Mouse (Mus musculus): ENCODE data around the gene Flnb. TPM values are rescaled to one million over a fixed set of nuclear protein-coding genes. Genes with fewer than 3 reads are reported as not detected.

Gene Flnb
- polyA plus RNA-seq, 1 experiment from 2014 or later = 26.8 TPM

- no peaks in the 10 kb centered on the region for H3K27me3 ChIP-seq (replicated peaks; ENCODE audit: control insufficient read depth, insufficient read depth, low read length)
- no peak overlapping the region for H3K4me2 ChIP-seq (ENCODE audit: low read length)
- no peak for ATAC-seq (replicated peaks; ENCODE audit: low FRiP score, low TSS enrichment, low read depth)
- no peak for DNase-seq (ENCODE audit: low spot score)
- no peaks in the 10 kb centered on the region for H3K9me3 ChIP-seq (ENCODE audit: control insufficient read depth, low read length)
- H3K27ac ChIP-seq (ENCODE audit: low read depth) = no peak overlapping the region
- H3K9ac ChIP-seq (ENCODE audit: low read length) = no peak overlapping the region
- no peak overlapping the region for H3K4me3 ChIP-seq (ENCODE audit: low read depth, low read length)
- WGBS = 91% methylated on average over 2 of the region's 2 CpGs
- H3K4me1 ChIP-seq (replicated peaks; ENCODE audit: control insufficient read depth, insufficient read depth, low read length) = peaks cover 12% of the 10 kb centered on the region
- no peaks in the 10 kb centered on the region; the same call in 1 of the 2 replicates for H3K36me3 ChIP-seq (ENCODE audit: control insufficient read depth, insufficient read depth, low read length)
Measured at GRCm38 (mm10) chr14:7862226-7862625, 44.5 kb downstream of the Flnb start.

GRCm38 (mm10) chr14:7863199-7863598 is 45.4 kb downstream of the Flnb start:
- Histone ChIP-seq H3K9ac (ENCODE audit: low read length) (no peak overlapping the region), H3K36me3 (ENCODE audit: control insufficient read depth, insufficient read depth, low read length) (peaks cover 5% of the 10 kb centered on the region; the same call in 1 of the 2 replicates), H3K27me3 (replicated peaks; ENCODE audit: control insufficient read depth, insufficient read depth, low read length) (no peaks in the 10 kb centered on the region), H3K9me3 (ENCODE audit: control insufficient read depth, low read length) (no peaks in the 10 kb centered on the region), H3K4me2 (ENCODE audit: low read length) (no peak overlapping the region), H3K4me3 (ENCODE audit: low read depth, low read length) (no peak overlapping the region), H3K4me1 (replicated peaks; ENCODE audit: control insufficient read depth, insufficient read depth, low read length) (peaks cover 12% of the 10 kb centered on the region), H3K27ac (ENCODE audit: low read depth) (0 out of 2 replicates have a peak overlapping the region, but pooled peaks have one; percentile 9)
- no peak for DNase-seq (ENCODE audit: low spot score)
- WGBS = 82% methylated on average over 5 of the region's 5 CpGs
- no peak for ATAC-seq (replicated peaks; ENCODE audit: low FRiP score, low TSS enrichment, low read depth)

- ATAC-seq (replicated peaks; ENCODE audit: low FRiP score, low TSS enrichment, low read depth) (peak; percentile 59; the same call in 1 of the 2 replicates), DNase-seq (ENCODE audit: low spot score) (no peak)
- Histone ChIP-seq H3K4me2 (ENCODE audit: low read length) (0 out of 2 replicates have a peak overlapping the region, but pooled peaks have one; percentile 13), H3K27ac (ENCODE audit: low read depth) (peak overlapping the region; percentile 9; the same call in 1 of the 2 replicates), H3K36me3 (ENCODE audit: control insufficient read depth, insufficient read depth, low read length) (peaks cover 11% of the 10 kb centered on the region; the same call in 1 of the 2 replicates), H3K27me3 (replicated peaks; ENCODE audit: control insufficient read depth, insufficient read depth, low read length) (no peaks in the 10 kb centered on the region), H3K9me3 (ENCODE audit: control insufficient read depth, low read length) (no peaks in the 10 kb centered on the region), H3K9ac (ENCODE audit: low read length) (no peak overlapping the region), H3K4me3 (ENCODE audit: low read depth, low read length) (no peak overlapping the region), H3K4me1 (replicated peaks; ENCODE audit: control insufficient read depth, insufficient read depth, low read length) (peaks cover 12% of the 10 kb centered on the region)
- 55% methylated on average over 9 of the region's 9 CpGs for WGBS
Measured at GRCm38 (mm10) chr14:7863871-7864505, 46.2 kb downstream of the Flnb start.

- no peak for ATAC-seq (replicated peaks; ENCODE audit: low FRiP score, low TSS enrichment, low read depth)
- H3K27ac ChIP-seq (ENCODE audit: low read depth) = peak overlapping the region; percentile 9; the same call in 1 of the 2 replicates
- no peaks in the 10 kb centered on the region for H3K27me3 ChIP-seq (replicated peaks; ENCODE audit: control insufficient read depth, insufficient read depth, low read length)
- H3K4me2 ChIP-seq (ENCODE audit: low read length) = no peak overlapping the region
- H3K4me3 ChIP-seq (ENCODE audit: low read depth, low read length) = no peak overlapping the region
- H3K36me3 ChIP-seq (ENCODE audit: control insufficient read depth, insufficient read depth, low read length) = peaks cover 12% of the 10 kb centered on the region; the same call in 1 of the 2 replicates
- no peak overlapping the region for H3K9ac ChIP-seq (ENCODE audit: low read length)
- no peaks in the 10 kb centered on the region for H3K9me3 ChIP-seq (ENCODE audit: control insufficient read depth, low read length)
- no peak for DNase-seq (ENCODE audit: low spot score)
- H3K4me1 ChIP-seq (replicated peaks; ENCODE audit: control insufficient read depth, insufficient read depth, low read length) = peaks cover 12% of the 10 kb centered on the region
- 66% methylated on average over 9 of the region's 9 CpGs for WGBS
Measured at GRCm38 (mm10) chr14:7864506-7864899, 46.7 kb downstream of the Flnb start.

DNA sequence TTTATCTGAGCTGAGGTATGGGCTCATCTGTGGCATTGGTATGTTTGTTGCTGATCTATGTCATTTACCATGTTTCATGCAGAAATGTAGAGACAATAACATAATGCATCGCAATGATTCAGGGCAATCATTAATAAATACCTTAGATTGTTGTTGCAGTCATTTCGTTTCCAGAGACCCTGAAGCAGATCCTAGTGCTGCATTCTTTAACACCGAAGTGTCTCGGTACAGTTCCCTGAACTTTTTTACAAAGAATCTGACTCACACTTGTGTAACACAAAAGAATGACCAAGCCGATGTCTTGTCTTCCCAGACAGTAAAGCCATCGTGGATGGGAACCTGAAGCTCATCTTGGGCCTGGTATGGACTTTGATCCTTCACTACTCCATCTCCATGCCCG is 49.5 kb downstream of the Flnb start:
- H3K36me3 ChIP-seq (ENCODE audit: control insufficient read depth, insufficient read depth, low read length) = peaks cover 24% of the 10 kb centered on the region; the same call in 1 of the 2 replicates
- H3K4me2 ChIP-seq (ENCODE audit: low read length) = no peak overlapping the region
- WGBS = 90% methylated on average over 7 of the region's 7 CpGs
- no peak for ATAC-seq (replicated peaks; ENCODE audit: low FRiP score, low TSS enrichment, low read depth)
- H3K27ac ChIP-seq (ENCODE audit: low read depth) = no peak overlapping the region
- H3K9ac ChIP-seq (ENCODE audit: low read length) = no peak overlapping the region
- H3K9me3 ChIP-seq (ENCODE audit: control insufficient read depth, low read length) = no peaks in the 10 kb centered on the region
- no peaks in the 10 kb centered on the region for H3K27me3 ChIP-seq (replicated peaks; ENCODE audit: control insufficient read depth, insufficient read depth, low read length)
- no peak overlapping the region for H3K4me3 ChIP-seq (ENCODE audit: low read depth, low read length)
- DNase-seq (ENCODE audit: low spot score) = no peak
- H3K4me1 ChIP-seq (replicated peaks; ENCODE audit: control insufficient read depth, insufficient read depth, low read length) = peaks cover 12% of the 10 kb centered on the region

- DNase-seq (ENCODE audit: low spot score) = no peak
- no peak for ATAC-seq (replicated peaks; ENCODE audit: low FRiP score, low TSS enrichment, low read depth)
- H3K4me3 ChIP-seq (ENCODE audit: low read depth, low read length) = no peak overlapping the region
- 71% methylated on average over 3 of the region's 3 CpGs for WGBS
- peaks cover 24% of the 10 kb centered on the region; the same call in 1 of the 2 replicates for H3K36me3 ChIP-seq (ENCODE audit: control insufficient read depth, insufficient read depth, low read length)
- H3K27ac ChIP-seq (ENCODE audit: low read depth) = no peak overlapping the region; the same call in 1 of the 2 replicates
- no peaks in the 10 kb centered on the region for H3K9me3 ChIP-seq (ENCODE audit: control insufficient read depth, low read length)
- no peaks in the 10 kb centered on the region for H3K27me3 ChIP-seq (replicated peaks; ENCODE audit: control insufficient read depth, insufficient read depth, low read length)
- no peak overlapping the region for H3K4me2 ChIP-seq (ENCODE audit: low read length)
- H3K4me1 ChIP-seq (replicated peaks; ENCODE audit: control insufficient read depth, insufficient read depth, low read length) = peaks cover 12% of the 10 kb centered on the region
- no peak overlapping the region for H3K9ac ChIP-seq (ENCODE audit: low read length)
Measured at GRCm38 (mm10) chr14:7867841-7868240, 50.1 kb downstream of the Flnb start.

DNA sequence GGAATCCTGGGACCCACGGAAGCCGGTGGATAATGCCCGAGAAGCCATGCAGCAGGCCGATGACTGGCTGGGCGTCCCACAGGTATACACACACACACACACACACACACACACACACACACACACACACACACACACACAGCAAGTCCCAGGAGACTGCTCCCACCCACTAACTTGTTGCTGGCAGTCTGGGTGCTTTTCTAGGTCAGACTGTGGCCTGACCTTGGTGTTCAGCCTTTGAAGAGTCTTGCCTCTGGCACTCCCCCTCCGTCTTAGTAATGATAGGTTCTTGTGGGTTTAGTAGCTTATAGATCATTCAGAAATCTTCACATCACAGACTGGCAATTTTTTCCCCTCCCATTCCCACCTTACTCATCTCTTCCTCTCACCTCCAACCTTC is 52.0 kb downstream of the Flnb start:
- DNase-seq (ENCODE audit: low spot score) = no peak
- H3K27ac ChIP-seq (ENCODE audit: low read depth) = no peak overlapping the region
- H3K27me3 ChIP-seq (replicated peaks; ENCODE audit: control insufficient read depth, insufficient read depth, low read length) = no peaks in the 10 kb centered on the region
- H3K9me3 ChIP-seq (ENCODE audit: control insufficient read depth, low read length) = no peaks in the 10 kb centered on the region
- H3K9ac ChIP-seq (ENCODE audit: low read length) = no peak overlapping the region
- ATAC-seq (replicated peaks; ENCODE audit: low FRiP score, low TSS enrichment, low read depth) = no peak
- no peak overlapping the region for H3K4me3 ChIP-seq (ENCODE audit: low read depth, low read length)
- no peak overlapping the region for H3K4me2 ChIP-seq (ENCODE audit: low read length)
- 91% methylated on average over 6 of the region's 6 CpGs for WGBS
- H3K36me3 ChIP-seq (ENCODE audit: control insufficient read depth, insufficient read depth, low read length) = peaks cover 37% of the 10 kb centered on the region
- H3K4me1 ChIP-seq (replicated peaks; ENCODE audit: control insufficient read depth, insufficient read depth, low read length) = no peaks in the 10 kb centered on the region

DNA sequence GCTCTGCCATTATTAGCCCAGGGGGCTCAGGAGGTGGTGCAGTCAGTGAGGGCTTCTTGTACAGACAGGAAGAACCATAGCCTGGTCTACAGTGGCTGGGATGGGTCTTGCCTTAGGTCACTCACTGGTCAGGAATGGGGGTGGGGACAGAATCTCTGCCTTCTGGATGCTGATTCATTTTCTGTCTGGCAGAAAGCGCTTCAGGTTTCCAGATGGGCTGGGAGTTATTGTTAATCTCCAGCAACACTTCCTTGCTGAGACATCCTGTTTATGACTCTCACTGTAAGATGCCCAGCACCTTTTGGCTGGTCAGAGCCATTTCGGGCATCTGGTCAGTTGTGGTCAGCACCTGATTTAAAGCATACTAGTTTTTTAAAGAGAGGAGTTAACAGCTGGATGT is 55.8 kb downstream of the Flnb start:
- no peaks in the 10 kb centered on the region for H3K27me3 ChIP-seq (replicated peaks; ENCODE audit: control insufficient read depth, insufficient read depth, low read length)
- H3K4me3 ChIP-seq (ENCODE audit: low read depth, low read length) = no peak overlapping the region
- DNase-seq (ENCODE audit: low spot score) = no peak
- no peak for ATAC-seq (replicated peaks; ENCODE audit: low FRiP score, low TSS enrichment, low read depth)
- no peak overlapping the region for H3K9ac ChIP-seq (ENCODE audit: low read length)
- 76% methylated on average over 2 of the region's 2 CpGs for WGBS
- H3K4me1 ChIP-seq (replicated peaks; ENCODE audit: control insufficient read depth, insufficient read depth, low read length) = no peaks in the 10 kb centered on the region
- peaks cover 47% of the 10 kb centered on the region for H3K36me3 ChIP-seq (ENCODE audit: control insufficient read depth, insufficient read depth, low read length)
- no peaks in the 10 kb centered on the region for H3K9me3 ChIP-seq (ENCODE audit: control insufficient read depth, low read length)
- no peak overlapping the region for H3K27ac ChIP-seq (ENCODE audit: low read depth)
- H3K4me2 ChIP-seq (ENCODE audit: low read length) = no peak overlapping the region

GRCm38 (mm10) chr14:7874495-7874894 is 56.7 kb downstream of the Flnb start:
- no peaks in the 10 kb centered on the region for H3K27me3 ChIP-seq (replicated peaks; ENCODE audit: control insufficient read depth, insufficient read depth, low read length)
- no peaks in the 10 kb centered on the region for H3K4me1 ChIP-seq (replicated peaks; ENCODE audit: control insufficient read depth, insufficient read depth, low read length)
- DNase-seq (ENCODE audit: low spot score) (no peak), ATAC-seq (replicated peaks; ENCODE audit: low FRiP score, low TSS enrichment, low read depth) (no peak)
- H3K36me3 ChIP-seq (ENCODE audit: control insufficient read depth, insufficient read depth, low read length) = peaks cover 49% of the 10 kb centered on the region
- H3K27ac ChIP-seq (ENCODE audit: low read depth) = no peak overlapping the region
- no peak overlapping the region for H3K9ac ChIP-seq (ENCODE audit: low read length)
- H3K4me2 ChIP-seq (ENCODE audit: low read length) = no peak overlapping the region
- H3K4me3 ChIP-seq (ENCODE audit: low read depth, low read length) = no peak overlapping the region
- WGBS = 72% methylated on average over 4 of the region's 4 CpGs
- H3K9me3 ChIP-seq (ENCODE audit: control insufficient read depth, low read length) = no peaks in the 10 kb centered on the region
